Mouse (Mus musculus): Measurements from ENCODE around the gene Glud1. TPM values are rescaled to one million over a fixed set of nuclear protein-coding genes. Genes with fewer than 3 reads are reported as not detected.
"Not testable (repeated sequence)": the region's sequence is repeated elsewhere in the genome, so short reads cannot be mapped to it uniquely, and the experiment has no call there.

Glud1 gene
- polyA plus RNA-seq, 1 experiment from 2014 or later = 63.2 TPM

DNA sequence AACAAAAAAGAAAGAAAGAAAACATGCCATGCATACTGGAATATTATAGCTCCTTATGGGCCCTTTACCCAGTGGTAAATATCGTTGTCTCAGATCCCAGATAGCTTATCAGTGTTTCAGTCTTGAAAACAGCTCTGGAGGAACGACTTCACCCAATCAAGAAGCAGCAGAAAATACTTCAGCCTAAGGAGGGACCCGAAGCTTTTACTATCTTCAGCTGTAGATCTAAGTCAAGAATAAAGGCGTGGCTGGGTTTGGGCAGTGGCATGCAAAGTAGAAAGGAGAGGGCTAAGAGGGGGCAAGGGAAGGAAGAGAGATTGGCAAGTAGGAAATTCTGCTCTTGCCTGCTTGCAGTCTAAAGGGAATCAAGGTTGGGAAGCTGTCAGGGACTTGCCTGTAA lies 51.6 kb downstream of the Glud1 start:
- 31% methylated on average over 4 of the region's 4 CpGs for WGBS

DNA sequence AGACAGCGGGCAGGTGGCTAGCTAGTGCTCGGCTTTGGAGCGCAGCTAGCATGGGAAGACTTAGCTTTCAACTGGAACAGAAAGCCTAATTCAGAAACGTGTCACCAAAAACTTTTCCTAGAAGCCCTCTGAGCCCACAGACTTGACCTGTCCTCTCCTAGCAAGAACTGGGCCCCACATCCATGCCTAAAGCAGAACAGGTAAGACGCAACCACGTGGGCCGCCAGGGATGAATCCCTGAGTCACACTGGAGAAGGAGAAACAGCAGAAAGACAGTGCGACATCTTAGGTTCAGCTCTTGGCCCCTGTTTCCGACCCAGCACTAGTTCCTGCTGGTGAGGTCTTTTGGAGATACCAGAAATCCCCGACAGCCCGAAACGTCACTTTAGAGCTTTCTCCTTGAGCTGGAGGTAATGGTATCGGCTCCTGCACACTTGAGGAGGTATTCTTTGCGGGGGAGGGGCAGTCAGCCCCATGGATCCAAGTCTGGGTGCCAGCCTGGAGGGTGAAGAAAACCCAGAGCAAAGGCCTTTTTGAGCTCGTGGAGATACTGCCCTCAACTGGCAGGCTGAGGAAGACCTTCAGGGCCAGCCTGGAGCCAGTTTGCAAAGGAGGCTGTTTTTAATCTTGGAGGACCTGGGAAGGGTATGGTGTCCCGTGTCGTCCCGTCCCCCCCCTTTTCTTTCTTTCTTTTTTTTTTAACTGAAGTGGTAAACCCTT lies 52.4 kb downstream of the Glud1 start:
- ATAC-seq (peak; percentile 73), DNase-seq (ENCODE audit: low spot score) (peak; percentile 87)
- Histone ChIP-seq H3K36me3 (ENCODE audit: insufficient read depth, low read length) (no peaks in the 10 kb centered on the region), H3K9me3 (ENCODE audit: low read length) (no peaks in the 10 kb centered on the region), H3K27ac (ENCODE audit: low read length) (no peak overlapping the region), H3K4me1 (ENCODE audit: insufficient read depth, low read depth, low read length) (no peaks in the 10 kb centered on the region), H3K4me2 (replicated peaks; ENCODE audit: low read depth, low read length) (peak overlapping the region; percentile 58), H3K4me3 (ENCODE audit: low read depth, low read length) (peak overlapping the region; percentile 35), H3K9ac (replicated peaks; ENCODE audit: low read depth) (no peak overlapping the region; the same call in 1 of the 2 replicates), H3K27me3 (replicated peaks; ENCODE audit: insufficient read depth, low read length) (no peaks in the 10 kb centered on the region)
- TF ChIP-seq CTCF (IDR thresholded peaks at IDR 0.05) (peak; percentile 85), EP300 (IDR thresholded peaks at IDR 0.05) (no peak)
- 26% methylated on average over 18 of the region's 18 CpGs for WGBS

More for the DNA sequence above, 51.6 kb downstream of the Glud1 start:
- no peak for DNase-seq (ENCODE audit: low spot score)
- no peaks in the 10 kb centered on the region for H3K4me1 ChIP-seq (ENCODE audit: insufficient read depth, low read depth, low read length)
- no peak overlapping the region for H3K9ac ChIP-seq (replicated peaks; ENCODE audit: low read depth)
- no peaks in the 10 kb centered on the region for H3K9me3 ChIP-seq (ENCODE audit: low read length)
- no peak overlapping the region for H3K27ac ChIP-seq (ENCODE audit: low read length)
- no peak overlapping the region for H3K4me3 ChIP-seq (ENCODE audit: low read depth, low read length)
- H3K27me3 ChIP-seq (replicated peaks; ENCODE audit: insufficient read depth, low read length) = no peaks in the 10 kb centered on the region
- ATAC-seq = no peak
- TF ChIP-seq CTCF (IDR thresholded peaks at IDR 0.05) (no peak), EP300 (IDR thresholded peaks at IDR 0.05) (no peak)
- no peak overlapping the region for H3K4me2 ChIP-seq (replicated peaks; ENCODE audit: low read depth, low read length)
- H3K36me3 ChIP-seq (ENCODE audit: insufficient read depth, low read length) = no peaks in the 10 kb centered on the region

DNA sequence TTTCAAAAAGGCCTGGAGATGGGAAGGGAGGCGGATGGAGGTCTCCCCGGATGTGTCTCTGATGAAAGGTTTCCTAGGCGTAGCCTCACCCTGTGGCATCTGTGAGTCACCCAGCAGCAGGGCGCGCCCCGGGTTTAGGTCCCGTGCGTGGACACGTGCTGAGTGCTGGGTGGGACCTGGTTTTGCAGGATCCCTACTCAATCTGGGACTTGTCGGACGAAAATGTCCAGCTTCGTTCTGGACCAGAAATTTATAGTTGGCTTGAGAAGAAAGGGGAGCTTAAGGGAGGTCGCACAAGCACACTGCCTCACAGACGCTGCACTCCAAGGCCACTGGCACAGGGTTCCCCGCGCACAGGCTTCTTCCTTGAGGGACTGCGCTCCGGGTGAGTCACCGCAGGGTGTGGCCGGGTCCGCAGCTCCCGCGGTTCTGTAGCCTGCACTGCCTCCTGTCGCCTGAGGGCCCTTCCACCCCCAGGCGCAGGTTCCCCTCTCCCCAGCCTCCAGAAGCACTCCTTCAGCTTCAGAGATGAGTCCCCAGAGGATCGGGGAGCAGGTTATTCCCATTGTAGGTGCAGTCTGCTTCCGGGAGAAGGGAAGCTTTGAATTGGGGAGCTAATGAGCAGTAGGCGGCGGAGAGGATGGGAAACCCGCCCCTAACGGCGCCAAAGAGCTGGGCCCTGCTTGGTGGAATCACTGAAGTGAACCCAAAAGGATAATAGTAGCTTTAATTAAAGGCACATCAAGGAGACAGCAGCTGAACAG lies 53.1 kb downstream of the Glud1 start:
- H3K27ac ChIP-seq (ENCODE audit: low read length) = no peak overlapping the region
- TF ChIP-seq EP300 (IDR thresholded peaks at IDR 0.05) (peak; percentile 58; the same call in 1 of the 2 replicates), CTCF (IDR thresholded peaks at IDR 0.05) (peak; percentile 73)

DNA sequence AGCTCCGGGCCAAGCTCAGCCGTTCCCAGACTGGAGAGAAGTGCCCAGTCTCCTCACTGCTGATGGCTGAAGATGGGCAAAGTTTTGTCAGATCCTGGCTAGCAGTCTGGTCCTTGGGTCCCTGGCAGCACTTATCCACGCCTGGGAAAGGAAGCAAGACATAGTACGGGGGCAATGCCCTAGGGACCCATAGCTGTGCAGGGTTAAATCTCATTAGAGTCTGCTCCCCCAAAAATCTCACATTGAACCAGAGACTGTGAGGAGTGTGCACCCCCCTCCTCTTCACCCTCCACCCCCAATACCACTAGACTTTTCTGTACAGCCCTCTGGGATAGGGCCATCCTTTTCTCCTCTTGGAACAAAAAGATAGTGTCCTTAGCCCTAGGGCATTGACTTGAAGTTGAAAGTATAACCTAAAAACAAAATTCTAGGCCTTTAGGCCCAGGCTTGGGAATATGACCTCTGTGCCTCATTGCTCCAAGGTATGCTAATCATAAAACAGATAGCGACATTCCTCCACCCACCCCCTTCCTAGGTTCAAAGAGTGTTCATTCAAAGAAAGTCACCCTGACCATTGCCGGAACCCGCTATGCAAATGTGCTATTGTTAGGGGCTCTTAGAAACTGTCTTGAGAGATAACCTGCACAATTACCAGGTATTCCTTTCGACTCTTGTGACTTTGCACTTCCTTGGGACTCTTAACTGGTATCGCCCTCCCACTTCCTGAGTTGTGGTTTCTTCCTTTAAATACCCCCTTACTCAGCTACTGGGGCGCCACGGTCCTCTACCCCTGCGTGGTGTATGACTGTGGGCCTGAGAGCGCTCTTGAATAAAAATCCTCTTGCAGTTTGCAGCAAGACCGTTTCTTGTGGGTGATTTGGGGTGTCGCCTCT lies 54.0 kb downstream of the Glud1 start:
- WGBS = 86% methylated on average over 13 of the region's 15 CpGs
- not testable (repeated sequence) for H3K9ac ChIP-seq (replicated peaks; ENCODE audit: low read depth); H3K27ac ChIP-seq (ENCODE audit: low read length); H3K4me1 ChIP-seq (ENCODE audit: insufficient read depth, low read depth, low read length); DNase-seq (ENCODE audit: low spot score); H3K9me3 ChIP-seq (ENCODE audit: low read length); H3K4me3 ChIP-seq (ENCODE audit: low read depth, low read length); H3K27me3 ChIP-seq (replicated peaks; ENCODE audit: insufficient read depth, low read length); H3K36me3 ChIP-seq (ENCODE audit: insufficient read depth, low read length); ATAC-seq
- H3K4me2 ChIP-seq (replicated peaks; ENCODE audit: low read depth, low read length) = peak overlapping the region; percentile 58

More for the DNA sequence above, 53.1 kb downstream of the Glud1 start:
- Histone ChIP-seq H3K9ac (replicated peaks; ENCODE audit: low read depth) (0 out of 2 replicates have a peak overlapping the region, but pooled peaks have one; percentile 1), H3K4me2 (replicated peaks; ENCODE audit: low read depth, low read length) (peak overlapping the region; percentile 58), H3K9me3 (ENCODE audit: low read length) (no peaks in the 10 kb centered on the region), H3K4me3 (ENCODE audit: low read depth, low read length) (peak overlapping the region; percentile 35), H3K27me3 (replicated peaks; ENCODE audit: insufficient read depth, low read length) (no peaks in the 10 kb centered on the region), H3K36me3 (ENCODE audit: insufficient read depth, low read length) (no peaks in the 10 kb centered on the region), H3K4me1 (ENCODE audit: insufficient read depth, low read depth, low read length) (no peaks in the 10 kb centered on the region)
- WGBS = 4% methylated on average over 32 of the region's 32 CpGs
- peak; percentile 96 for ATAC-seq
- DNase-seq (ENCODE audit: low spot score) = peak; percentile 94

DNA sequence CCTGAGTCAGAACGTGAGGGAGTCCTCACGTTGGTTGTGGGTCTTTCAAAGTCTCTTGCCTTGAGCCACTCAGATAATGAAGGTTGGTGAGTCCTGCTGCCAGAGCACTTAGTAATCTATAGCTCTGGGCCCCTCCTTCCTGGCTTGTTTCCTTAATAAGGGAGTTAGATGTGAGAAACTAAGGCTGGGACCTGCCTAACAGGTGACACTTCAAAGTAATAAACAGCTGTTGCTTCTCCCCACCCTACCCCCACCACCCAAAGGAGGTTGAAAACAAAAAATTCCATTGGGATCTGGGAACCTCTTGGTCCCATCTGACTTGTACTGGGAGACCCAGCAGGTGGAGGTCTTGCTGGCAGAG lies 54.6 kb downstream of the Glud1 start:
- Histone ChIP-seq H3K4me1 (ENCODE audit: insufficient read depth, low read depth, low read length) (no peaks in the 10 kb centered on the region), H3K27me3 (replicated peaks; ENCODE audit: insufficient read depth, low read length) (no peaks in the 10 kb centered on the region), H3K9ac (replicated peaks; ENCODE audit: low read depth) (no peak overlapping the region), H3K4me2 (replicated peaks; ENCODE audit: low read depth, low read length) (no peak overlapping the region), H3K9me3 (ENCODE audit: low read length) (no peaks in the 10 kb centered on the region), H3K4me3 (ENCODE audit: low read depth, low read length) (no peak overlapping the region), H3K36me3 (ENCODE audit: insufficient read depth, low read length) (no peaks in the 10 kb centered on the region), H3K27ac (ENCODE audit: low read length) (no peak overlapping the region)
- no peak for ATAC-seq
- TF ChIP-seq CTCF (IDR thresholded peaks at IDR 0.05) (no peak), EP300 (IDR thresholded peaks at IDR 0.05) (no peak)
- WGBS = 92% methylated on average over 2 of the region's 2 CpGs
- DNase-seq (ENCODE audit: low spot score) = no peak

DNA sequence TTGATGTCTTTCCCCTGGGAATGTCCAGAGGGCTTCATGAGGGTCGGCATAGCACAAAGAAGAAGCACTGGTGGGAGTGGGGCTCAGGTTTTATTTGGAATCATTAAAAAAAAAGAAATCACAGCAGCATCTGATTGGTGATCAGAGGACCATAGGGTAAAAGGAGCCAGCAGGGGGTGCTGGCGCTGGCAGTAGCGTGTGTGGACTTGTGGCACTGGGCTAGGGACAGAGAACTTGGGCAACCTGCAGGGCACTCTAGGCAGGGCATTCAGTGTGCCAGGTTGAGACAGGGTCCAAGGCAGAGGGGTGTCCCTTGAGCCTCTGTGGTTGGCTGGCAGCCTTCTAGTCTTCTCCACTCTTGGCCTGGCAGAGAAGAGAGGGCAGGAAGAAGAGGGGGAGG lies 59.7 kb downstream of the Glud1 start:
- no peak overlapping the region for H3K4me2 ChIP-seq (replicated peaks; ENCODE audit: low read depth, low read length)
- DNase-seq (ENCODE audit: low spot score) = no peak
- ATAC-seq = no peak
- no peaks in the 10 kb centered on the region for H3K36me3 ChIP-seq (ENCODE audit: insufficient read depth, low read length)
- no peak overlapping the region for H3K27ac ChIP-seq (ENCODE audit: low read length)
- H3K9me3 ChIP-seq (ENCODE audit: low read length) = no peaks in the 10 kb centered on the region
- no peaks in the 10 kb centered on the region for H3K4me1 ChIP-seq (ENCODE audit: insufficient read depth, low read depth, low read length)
- 73% methylated on average over 3 of the region's 3 CpGs for WGBS
- peak; percentile 36 for TF ChIP-seq CTCF (IDR thresholded peaks at IDR 0.05)
- no peak for TF ChIP-seq EP300 (IDR thresholded peaks at IDR 0.05)
- H3K4me3 ChIP-seq (ENCODE audit: low read depth, low read length) = no peak overlapping the region
- H3K9ac ChIP-seq (replicated peaks; ENCODE audit: low read depth) = no peak overlapping the region
- no peaks in the 10 kb centered on the region for H3K27me3 ChIP-seq (replicated peaks; ENCODE audit: insufficient read depth, low read length)
